Comparison of ENCODE assay signal across 10 mouse cellular contexts in genomic region chr8:70584606-70585257, GRCm38 (mm10). TPM values are rescaled to one million over a fixed set of nuclear protein-coding genes. Genes with fewer than 3 reads are reported as not detected.
DNase-seq lines count a peak whose midpoint lies in the region; ATAC-seq and TF ChIP-seq lines count a peak whose summit lies in the region.
"Had no signal": no experiment of that assay in that cellular context is flagged by ENCODE, and none has a peak within 500 bp of the region (broad histone marks: within the 10 kb centered on the region; RNA-seq: fewer than 3 reads in every experiment).

No protein-coding gene starts in this region.

- no peak for TF ChIP-seq CTCF in left cerebral cortex, adult 2 months (IDR thresholded peaks at IDR 0.05)

- peak; percentile 22; the same call in 1 of the 2 replicates for ATAC-seq in erythroblast, adult 5-6 weeks (replicated peaks; ENCODE audit: low FRiP score, poor library complexity, severe bottlenecking)
- ATAC-seq in megakaryocyte progenitor cell, adult 5-6 weeks (replicated peaks; ENCODE audit: poor library complexity) = peak; percentile 16; the same call in 1 of the 2 replicates

- peak overlapping the region; percentile 50 for H3K27ac ChIP-seq in left cerebral cortex, adult 2 months
- H3K27ac ChIP-seq: embryonic facial prominence, embryonic 15.5 days had no signal

- no peak overlapping the region for H3K4me3 ChIP-seq in left cerebral cortex, adult 2 months
- H3K4me3 ChIP-seq: embryonic facial prominence, embryonic 15.5 days had no signal

- intact Hi-C loops in left cerebral cortex, adult 2 months (cut with DNase I) = loop anchor here (1.0 kb wide), 1 partner anchor 24 kb away; no protein-coding TSS in a partner anchor
- intact Hi-C loops in left cerebral cortex, postnatal 14 days (cut with DNase I) = loop anchor here (5.0 kb wide), 1 partner anchor 37 kb away; no protein-coding TSS in a partner anchor

- DNase-seq in cerebellum, adult 9-11 months = peak; percentile 52
- DNase-seq in cerebellum, adult 9-10 months = no peak
- DNase-seq in left cerebral cortex, adult 2 months (ENCODE audit: extremely low spot score in 1 of 2, low spot score in 2 of 2) = no peak
- no peak for DNase-seq in left cerebral cortex, postnatal 14 days (ENCODE audit: low spot score in 2 of 2)
- DNase-seq in spleen, postnatal 4 days (ENCODE audit: low spot score in 2 of 2) = no peak
- DNase-seq in urinary bladder, postnatal 14 days (ENCODE audit: low spot score) = no peak

RNA-seq across cellular contexts. Expression of gene Isyna1, which starts 9.4 kb away (rescaled TPM):
- total RNA-seq in left cerebral cortex, adult 2 months (2021) = 10 to 100 TPM; 52.9 to 55.3 TPM
- 10 to 100 TPM; 47.5 to 51.0 TPM for total RNA-seq in left cerebral cortex, postnatal 14 days (2021)
- 3.8 and 6.1 TPM in 2 replicates for total RNA-seq in erythroblast, adult 5-6 weeks (2015; ENCODE audit: low replicate concordance)
- 1.4 and 7.7 TPM in 2 replicates for total RNA-seq in erythroblast, adult 5-6 weeks (2017; ENCODE audit: low replicate concordance)
- 26.1 and 39.0 TPM in 2 replicates for total RNA-seq in megakaryocyte progenitor cell, adult 5-6 weeks (2015)
- 42.9 and 45.4 TPM in 2 replicates for total RNA-seq in megakaryocyte progenitor cell, adult 5-6 weeks (2017)

RNA-seq across cellular contexts. Expression of gene Ssbp4, which starts 23.9 kb away (rescaled TPM):
- 100 to 1,000 TPM; 221 to 261 TPM for total RNA-seq in left cerebral cortex, adult 2 months (2021)
- 100 to 1,000 TPM; 270 to 302 TPM for total RNA-seq in left cerebral cortex, postnatal 14 days (2021)
- total RNA-seq in erythroblast, adult 5-6 weeks (2015; ENCODE audit: low replicate concordance) = 6.3 and 10.9 TPM in 2 replicates
- 6.3 and 13.8 TPM in 2 replicates for total RNA-seq in erythroblast, adult 5-6 weeks (2017; ENCODE audit: low replicate concordance)
- total RNA-seq in megakaryocyte progenitor cell, adult 5-6 weeks (2015) = 31.6 and 40.7 TPM in 2 replicates
- total RNA-seq in megakaryocyte progenitor cell, adult 5-6 weeks (2017) = 40.2 and 69.7 TPM in 2 replicates

RNA-seq across cellular contexts. Expression of gene Lrrc25, which starts 31.2 kb away (rescaled TPM):
- total RNA-seq in left cerebral cortex, adult 2 months (2021) = under 1 TPM; 0.70 to 0.96 TPM
- under 1 TPM; 0.90 to 0.97 TPM for total RNA-seq in left cerebral cortex, postnatal 14 days (2021)
- 5.4 and 9.0 TPM in 2 replicates for total RNA-seq in erythroblast, adult 5-6 weeks (2015; ENCODE audit: low replicate concordance)
- 0.98 and 2.3 TPM in 2 replicates for total RNA-seq in erythroblast, adult 5-6 weeks (2017; ENCODE audit: low replicate concordance)
- total RNA-seq in megakaryocyte progenitor cell, adult 5-6 weeks (2015) = 6.2 and 12.9 TPM in 2 replicates
- total RNA-seq in megakaryocyte progenitor cell, adult 5-6 weeks (2017) = 4.7 and 5.4 TPM in 2 replicates

RNA-seq across cellular contexts. Expression of gene Ell, which starts 45.5 kb away (rescaled TPM):
- total RNA-seq in left cerebral cortex, adult 2 months (2021) = 10 to 100 TPM; 18.6 to 20.8 TPM
- total RNA-seq in left cerebral cortex, postnatal 14 days (2021) = 10 to 100 TPM; 13.8 to 17.4 TPM
- 2.5 and 5.2 TPM in 2 replicates for total RNA-seq in erythroblast, adult 5-6 weeks (2015; ENCODE audit: low replicate concordance)
- total RNA-seq in erythroblast, adult 5-6 weeks (2017; ENCODE audit: low replicate concordance) = 4.0 and 4.7 TPM in 2 replicates
- 8.5 and 8.7 TPM in 2 replicates for total RNA-seq in megakaryocyte progenitor cell, adult 5-6 weeks (2015)
- 9.1 and 9.5 TPM in 2 replicates for total RNA-seq in megakaryocyte progenitor cell, adult 5-6 weeks (2017)

RNA-seq across cellular contexts. Expression of gene Gdf15, which starts 47.5 kb away (rescaled TPM):
- not detected for total RNA-seq in left cerebral cortex, adult 2 months (2021)
- total RNA-seq in left cerebral cortex, postnatal 14 days (2021) = not detected
- not detected in 2 replicates for total RNA-seq in erythroblast, adult 5-6 weeks (2015; ENCODE audit: low replicate concordance)
- 0.60 TPM in 1 of 2 replicates, not detected in the other for total RNA-seq in erythroblast, adult 5-6 weeks (2017; ENCODE audit: low replicate concordance)
- total RNA-seq in megakaryocyte progenitor cell, adult 5-6 weeks (2015) = not detected in 2 replicates
- not detected in 2 replicates for total RNA-seq in megakaryocyte progenitor cell, adult 5-6 weeks (2017)
- total RNA-seq: layer of hippocampus, postnatal 14 days had no signal
